Mouse (Mus musculus): ENCODE measurements at regions not wholly inside any gene's neighbourhood (a gene's known extent, or its start where the extent isn't known, plus 50 kb on each side); places are given as distances from the start of the nearest gene placed in this dataset.

DNA sequence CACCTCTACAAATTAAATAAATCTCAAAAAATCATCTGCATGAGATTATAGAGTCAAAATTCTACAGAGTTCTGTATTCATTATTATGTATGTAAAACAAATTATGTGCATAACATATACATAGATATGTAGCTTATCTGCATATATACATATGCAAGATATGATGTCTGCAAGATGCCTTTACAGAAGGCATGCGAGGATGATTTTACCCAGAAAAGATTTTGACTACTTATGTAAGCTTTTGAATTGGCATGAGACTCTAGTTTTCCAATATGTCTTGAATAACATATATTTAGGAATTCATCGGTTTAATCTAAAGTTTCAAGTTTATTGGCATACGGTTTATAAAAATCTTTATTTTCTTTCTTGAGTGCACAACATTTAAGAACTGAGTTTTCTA lies 939.2 kb downstream of the Efnb2 start:
- no peak for TF ChIP-seq CTCF (IDR thresholded peaks at IDR 0.05; ENCODE audit: low read depth, low read length)
- no peak for TF ChIP-seq POLR2A (IDR thresholded peaks at IDR 0.05; ENCODE audit: insufficient read depth, low read length)
